ENCODE assay signal across 10 mouse cellular contexts in genomic region chr7:140141350-140141749, GRCm38 (mm10). TPM values are rescaled to one million over a fixed set of nuclear protein-coding genes. Genes with fewer than 3 reads are reported as not detected.
A peak's percentile ranks its signal among the peaks of the same experiment; 100 is the strongest.
DNase-seq lines count a peak whose midpoint lies in the region; ATAC-seq and TF ChIP-seq lines count a peak whose summit lies in the region.
"Had no signal": no experiment of that assay in that cellular context is flagged by ENCODE, and none has a peak within 500 bp of the region (broad histone marks: within the 10 kb centered on the region; RNA-seq: fewer than 3 reads in every experiment).

No protein-coding gene starts in this region.

- DNase-seq in heart, adult 11 months, result peak; percentile 94
- no peak for DNase-seq in heart, embryonic 10.5 days (ENCODE audit: low spot score)
- peak; percentile 78 to 81 for DNase-seq in B cell, adult 2 months
- DNase-seq in adrenal gland, postnatal 14 days, result peak; percentile 85
- peak; percentile 78 for DNase-seq in embryonic facial prominence, embryonic 11.5 days (ENCODE audit: low spot score)
- DNase-seq in kidney, postnatal 14 days, result peak; percentile 78
- DNase-seq in stomach, postnatal 0 days (ENCODE audit: low spot score), result peak; percentile 76

- peaks cover 7% of the 10 kb centered on the region; the same call in 1 of the 2 replicates for H3K4me1 ChIP-seq in heart, embryonic 10.5 days
- H3K4me1 ChIP-seq in embryonic facial prominence, embryonic 11.5 days (ENCODE audit: control insufficient read depth, insufficient read depth, low read length), result 0 out of 2 replicates have a peak, but pooled peaks cover 2% of the 10 kb centered on the region
- peaks cover 16% of the 10 kb centered on the region for H3K4me1 ChIP-seq in megakaryocyte, embryonic 14.5 days
- no peaks in the 10 kb centered on the region for H3K4me1 ChIP-seq in stomach, postnatal 0 days (replicated peaks; ENCODE audit: control insufficient read depth, insufficient read depth)

- no peak overlapping the region for H3K9ac ChIP-seq in embryonic facial prominence, embryonic 11.5 days (replicated peaks; ENCODE audit: low read length)
- no peak overlapping the region for H3K9ac ChIP-seq in stomach, postnatal 0 days (ENCODE audit: low read length)

- 8% methylated on average over 14 of the region's 14 CpGs for WGBS in heart, embryonic 10.5 days
- 5% methylated on average over 14 of the region's 14 CpGs for WGBS in embryonic facial prominence, embryonic 11.5 days
- WGBS in stomach, postnatal 0 days, result 3% methylated on average over 14 of the region's 14 CpGs

- H3K9me3 ChIP-seq in heart, embryonic 10.5 days, result no peaks in the 10 kb centered on the region
- H3K9me3 ChIP-seq in embryonic facial prominence, embryonic 11.5 days (replicated peaks; ENCODE audit: control insufficient read depth, low read length), result no peaks in the 10 kb centered on the region
- H3K9me3 ChIP-seq in megakaryocyte, embryonic 14.5 days, result no peaks in the 10 kb centered on the region
- H3K9me3 ChIP-seq in stomach, postnatal 0 days (ENCODE audit: control insufficient read depth, low read length), result no peaks in the 10 kb centered on the region

- no peaks in the 10 kb centered on the region for H3K36me3 ChIP-seq in heart, embryonic 10.5 days
- H3K36me3 ChIP-seq in embryonic facial prominence, embryonic 11.5 days (replicated peaks; ENCODE audit: control insufficient read depth, insufficient read depth, low read depth, low read length), result no peaks in the 10 kb centered on the region
- H3K36me3 ChIP-seq in megakaryocyte, embryonic 14.5 days (replicated peaks; ENCODE audit: low read length), result peaks cover 34% of the 10 kb centered on the region
- H3K36me3 ChIP-seq in stomach, postnatal 0 days (ENCODE audit: control insufficient read depth, insufficient read depth, low read length), result no peaks in the 10 kb centered on the region

- no peaks in the 10 kb centered on the region for H3K27me3 ChIP-seq in heart, embryonic 10.5 days (ENCODE audit: insufficient read depth, poor library complexity, severe bottlenecking)
- H3K27me3 ChIP-seq in embryonic facial prominence, embryonic 11.5 days (ENCODE audit: control insufficient read depth, insufficient read depth, low read length), result no peaks in the 10 kb centered on the region
- H3K27me3 ChIP-seq in megakaryocyte, embryonic 14.5 days (replicated peaks), result no peaks in the 10 kb centered on the region
- H3K27me3 ChIP-seq in stomach, postnatal 0 days (ENCODE audit: control insufficient read depth, insufficient read depth, low read length), result no peaks in the 10 kb centered on the region

- no peak overlapping the region for H3K4me3 ChIP-seq in heart, embryonic 10.5 days
- no peak overlapping the region for H3K4me3 ChIP-seq in embryonic facial prominence, embryonic 11.5 days (ENCODE audit: low read depth, low read length)
- peak overlapping the region; percentile 35 for H3K4me3 ChIP-seq in megakaryocyte, embryonic 14.5 days (replicated peaks)
- no peak overlapping the region for H3K4me3 ChIP-seq in stomach, postnatal 0 days (ENCODE audit: low read depth, low read length)

- peak; percentile 86 for TF ChIP-seq CTCF in stomach, postnatal 0 days (IDR thresholded peaks at IDR 0.05; ENCODE audit: low read depth)

- no peak for ATAC-seq in embryonic facial prominence, embryonic 11.5 days (replicated peaks; ENCODE audit: insufficient number of reproducible peaks, low FRiP score, low TSS enrichment, low read depth)
- ATAC-seq in stomach, postnatal 0 days (ENCODE audit: low FRiP score, low TSS enrichment), result no peak

- no peak for TF ChIP-seq EP300 in stomach, postnatal 0 days (optimal IDR thresholded peaks at IDR 0.05)

- H3K27ac ChIP-seq in heart, embryonic 10.5 days, result no peak overlapping the region
- H3K27ac ChIP-seq in embryonic facial prominence, embryonic 11.5 days (replicated peaks; ENCODE audit: low read depth, low read length), result no peak overlapping the region
- no peak overlapping the region for H3K27ac ChIP-seq in stomach, postnatal 0 days (replicated peaks)

- no peak overlapping the region for H3K4me2 ChIP-seq in embryonic facial prominence, embryonic 11.5 days (ENCODE audit: low read depth, low read length)
- H3K4me2 ChIP-seq in stomach, postnatal 0 days (replicated peaks; ENCODE audit: low read depth), result no peak overlapping the region

RNA-seq across cellular contexts. Expression of gene Mtg1, which starts 4.0 kb away (rescaled TPM):
- 29.3 and 35.7 TPM in 2 replicates for polyA plus RNA-seq in heart, embryonic 10.5 days (2016; fragmentation: Nextera tagmentation; extraction: Ambion mirVana)
- total RNA-seq in adrenal gland, postnatal 14 days (2021), result 41.3 and 48.7 TPM in 2 replicates
- 22.5 and 23.1 TPM in 2 replicates for polyA plus RNA-seq in embryonic facial prominence, embryonic 11.5 days (2014; fragmentation: Nextera tagmentation; extraction: Ambion mirVana)
- polyA plus RNA-seq in megakaryocyte, embryonic 14.5 days (2012; ENCODE audit: insufficient read depth, low replicate concordance), result 6.6 TPM in 1 of 2 replicates, not detected in the other
- 19.8 and 20.6 TPM in 2 replicates for polyA plus RNA-seq in stomach, postnatal 0 days (2015; fragmentation: Nextera tagmentation; extraction: Ambion mirVana)

RNA-seq across cellular contexts. Expression of gene Sprn, which starts 13.3 kb away (rescaled TPM):
- polyA plus RNA-seq in heart, embryonic 10.5 days (2016; fragmentation: Nextera tagmentation; extraction: Ambion mirVana), result 0.10 TPM in 1 of 2 replicates, not detected in the other
- 0.67 and 1.4 TPM in 2 replicates for total RNA-seq in adrenal gland, postnatal 14 days (2021)
- polyA plus RNA-seq in embryonic facial prominence, embryonic 11.5 days (2014; fragmentation: Nextera tagmentation; extraction: Ambion mirVana), result 0.34 and 0.84 TPM in 2 replicates
- polyA plus RNA-seq in megakaryocyte, embryonic 14.5 days (2012; ENCODE audit: insufficient read depth, low replicate concordance), result not detected in 2 replicates
- polyA plus RNA-seq in stomach, postnatal 0 days (2015; fragmentation: Nextera tagmentation; extraction: Ambion mirVana), result 0.90 and 1.1 TPM in 2 replicates

RNA-seq across cellular contexts. Expression of gene Olfr522, which starts 23.2 kb away (rescaled TPM):
- polyA plus RNA-seq in heart, embryonic 10.5 days (2016; fragmentation: Nextera tagmentation; extraction: Ambion mirVana), result not detected in 2 replicates
- total RNA-seq in adrenal gland, postnatal 14 days (2021), result not detected in 2 replicates
- not detected in 2 replicates for polyA plus RNA-seq in embryonic facial prominence, embryonic 11.5 days (2014; fragmentation: Nextera tagmentation; extraction: Ambion mirVana)
- polyA plus RNA-seq in megakaryocyte, embryonic 14.5 days (2012; ENCODE audit: insufficient read depth, low replicate concordance), result not detected in 2 replicates
- polyA plus RNA-seq in stomach, postnatal 0 days (2015; fragmentation: Nextera tagmentation; extraction: Ambion mirVana), result not detected in 2 replicates
- total RNA-seq: layer of hippocampus, adult 18-20 months had no signal
- polyA plus RNA-seq: stomach, embryonic 14.5 days had no signal

RNA-seq across cellular contexts. Expression of gene Echs1, which starts 25.1 kb away (rescaled TPM):
- polyA plus RNA-seq in heart, embryonic 10.5 days (2016; fragmentation: Nextera tagmentation; extraction: Ambion mirVana), result 171 and 175 TPM in 2 replicates
- 536 and 571 TPM in 2 replicates for total RNA-seq in adrenal gland, postnatal 14 days (2021)
- polyA plus RNA-seq in embryonic facial prominence, embryonic 11.5 days (2014; fragmentation: Nextera tagmentation; extraction: Ambion mirVana), result 211 and 221 TPM in 2 replicates
- 5.5 TPM in 1 of 2 replicates, not detected in the other for polyA plus RNA-seq in megakaryocyte, embryonic 14.5 days (2012; ENCODE audit: insufficient read depth, low replicate concordance)
- 139 and 143 TPM in 2 replicates for polyA plus RNA-seq in stomach, postnatal 0 days (2015; fragmentation: Nextera tagmentation; extraction: Ambion mirVana)

RNA-seq across cellular contexts. Expression of gene Paox, which starts 25.8 kb away (rescaled TPM):
- polyA plus RNA-seq in heart, embryonic 10.5 days (2016; fragmentation: Nextera tagmentation; extraction: Ambion mirVana), result 20.1 and 20.2 TPM in 2 replicates
- 20.8 and 23.6 TPM in 2 replicates for total RNA-seq in adrenal gland, postnatal 14 days (2021)
- polyA plus RNA-seq in embryonic facial prominence, embryonic 11.5 days (2014; fragmentation: Nextera tagmentation; extraction: Ambion mirVana), result 19.0 and 21.7 TPM in 2 replicates
- polyA plus RNA-seq in megakaryocyte, embryonic 14.5 days (2012; ENCODE audit: insufficient read depth, low replicate concordance), result 2.9 and 4.3 TPM in 2 replicates
- polyA plus RNA-seq in stomach, postnatal 0 days (2015; fragmentation: Nextera tagmentation; extraction: Ambion mirVana), result 27.7 and 27.8 TPM in 2 replicates
